Mouse (Mus musculus): ENCODE measurements around the gene Ptprn2. TPM values are rescaled to one million over a fixed set of nuclear protein-coding genes. Genes with fewer than 3 reads are reported as not detected.
A peak's percentile ranks its signal among the peaks of the same experiment; 100 is the strongest.

The Ptprn2 gene
- polyA plus RNA-seq, 1 experiment from 2014 or later = 16.3 TPM

DNA sequence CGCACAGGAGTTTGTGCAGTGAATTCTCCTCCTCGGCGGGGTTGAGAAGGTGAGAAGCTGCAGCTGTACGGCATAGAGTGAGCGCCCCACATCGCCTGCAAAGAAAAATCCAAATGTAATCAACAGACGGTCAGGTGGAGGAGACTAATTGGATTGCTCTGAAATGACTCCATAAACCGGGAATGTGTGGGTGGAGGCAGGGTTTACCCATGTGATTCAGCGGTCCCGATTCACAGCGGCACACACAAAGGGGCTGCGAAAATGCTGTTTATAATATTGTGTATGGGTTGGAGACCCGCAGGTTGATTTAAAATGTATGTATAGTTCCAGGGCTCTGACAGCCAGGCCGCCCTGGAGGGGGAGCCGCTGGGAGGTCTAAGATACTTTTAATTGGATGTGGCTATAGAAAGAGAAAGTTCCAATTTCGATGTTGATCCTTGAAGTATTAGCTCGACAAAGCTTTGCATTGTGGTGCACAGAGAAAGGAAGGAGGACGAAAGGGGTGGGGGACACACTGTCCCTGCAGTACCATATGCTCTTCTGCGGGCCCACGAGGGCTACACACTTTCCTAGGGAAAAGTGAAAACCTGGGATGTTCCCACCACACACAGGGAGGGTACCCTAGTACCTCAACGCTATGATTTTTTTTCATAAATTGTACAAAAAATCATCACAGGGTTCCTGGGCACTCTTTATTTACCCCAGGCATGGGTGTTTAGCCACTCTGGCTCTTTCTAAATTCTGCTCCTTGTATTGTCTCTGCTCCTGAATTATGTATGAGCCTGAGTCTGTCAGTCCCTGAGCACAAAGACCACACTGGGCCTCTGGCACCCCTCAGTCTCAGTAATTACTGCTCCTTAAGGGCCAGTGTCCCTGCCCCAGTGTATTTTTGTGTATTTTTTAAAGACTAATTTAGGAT, 568.6 kb downstream of the Ptprn2 start:
- Histone ChIP-seq H3K4me3 (replicated peaks) (0 out of 2 replicates have a peak overlapping the region, but pooled peaks have one; percentile 7), H3K9me3 (replicated peaks) (no peaks in the 10 kb centered on the region), H3K36me3 (no peaks in the 10 kb centered on the region), H3K4me1 (peaks cover 30% of the 10 kb centered on the region), H3K9ac (replicated peaks) (no peak overlapping the region; the same call in 1 of the 2 replicates), H3K27me3 (replicated peaks) (no peaks in the 10 kb centered on the region), H3K4me2 (peak overlapping the region; percentile 46), H3K27ac (replicated peaks) (peak overlapping the region; percentile 82)
- ATAC-seq (ENCODE audit: low FRiP score) = peak; percentile 65
- 7% methylated on average over 21 of the region's 21 CpGs for WGBS

DNA sequence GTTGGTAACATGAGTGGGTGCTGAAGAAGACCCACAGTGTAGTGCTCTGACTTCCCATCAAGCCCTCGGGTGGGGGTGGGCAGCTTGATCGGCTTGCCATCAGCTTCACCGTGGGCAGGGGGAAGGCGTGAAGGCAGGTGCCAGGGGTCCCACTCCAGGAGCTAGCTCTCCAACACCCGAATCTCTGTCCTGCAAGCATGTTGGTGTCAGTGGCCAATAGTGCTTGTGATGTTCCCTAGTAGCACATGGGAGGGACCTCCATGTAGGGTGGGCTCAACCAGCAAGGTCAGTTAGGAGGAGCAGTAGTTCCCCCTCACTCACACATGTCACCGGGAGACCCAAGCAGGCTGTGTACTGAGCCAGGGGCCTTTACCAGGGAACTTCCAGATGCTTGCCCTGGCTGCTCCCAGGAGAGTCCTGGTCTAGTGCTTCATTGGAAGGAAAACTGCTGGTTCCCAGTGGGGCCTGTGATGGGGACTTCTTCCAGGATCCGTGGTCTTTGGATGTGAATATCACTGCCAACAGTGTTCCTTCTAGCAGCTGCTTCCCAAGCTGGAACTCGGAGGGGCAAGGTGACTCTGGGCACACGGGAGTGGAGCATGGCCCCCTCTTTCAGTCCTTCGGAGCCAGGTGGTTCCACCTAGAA, 569.5 kb downstream of the Ptprn2 start:
- ATAC-seq (ENCODE audit: low FRiP score) = no peak
- no peak overlapping the region for H3K4me2 ChIP-seq
- WGBS = 65% methylated on average over 10 of the region's 10 CpGs
- H3K4me3 ChIP-seq (replicated peaks) = no peak overlapping the region
- no peaks in the 10 kb centered on the region for H3K9me3 ChIP-seq (replicated peaks)
- peaks cover 30% of the 10 kb centered on the region for H3K4me1 ChIP-seq
- no peaks in the 10 kb centered on the region for H3K36me3 ChIP-seq
- 0 out of 2 replicates have a peak overlapping the region, but pooled peaks have one; percentile 24 for H3K27ac ChIP-seq (replicated peaks)
- H3K9ac ChIP-seq (replicated peaks) = no peak overlapping the region
- H3K27me3 ChIP-seq (replicated peaks) = no peaks in the 10 kb centered on the region

DNA sequence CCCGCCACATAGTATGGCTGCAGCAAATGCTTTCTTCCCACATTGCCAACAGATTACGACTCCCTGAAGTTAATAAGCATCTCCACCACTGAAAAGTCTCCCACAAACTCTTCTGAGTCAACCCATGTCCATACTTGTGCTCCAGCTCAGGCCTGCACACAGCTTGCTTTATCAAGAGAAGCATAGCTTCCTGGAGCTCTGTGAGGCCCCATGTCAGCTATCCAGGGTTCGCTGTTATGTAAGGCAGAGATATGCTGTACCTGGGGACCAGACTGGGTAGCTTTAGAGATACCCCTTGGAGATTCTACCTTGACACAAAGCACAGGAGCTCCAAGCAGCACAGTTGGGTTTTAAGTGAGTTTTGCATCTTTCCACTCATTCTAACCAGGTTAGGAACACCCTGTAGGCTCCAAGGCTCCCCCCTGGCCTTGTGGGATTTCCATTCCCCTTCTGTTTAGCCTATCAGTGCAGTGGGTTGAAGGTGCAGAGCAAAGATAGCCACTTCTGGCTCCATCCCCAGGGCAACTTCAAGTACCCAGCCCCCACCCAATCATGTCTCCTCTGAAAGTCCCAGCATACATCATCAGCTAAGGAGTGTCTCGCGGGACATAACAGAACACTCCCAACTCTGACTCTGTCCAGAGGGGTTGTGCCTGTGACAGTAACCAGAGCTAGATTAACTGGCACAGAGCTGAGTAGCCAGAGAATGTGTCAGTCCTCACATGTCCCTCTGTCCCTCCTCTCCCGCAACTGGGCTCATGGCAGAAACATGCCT, 572.9 kb downstream of the Ptprn2 start:
- H3K4me3 ChIP-seq (replicated peaks) = no peak overlapping the region
- 95% methylated on average over 6 of the region's 6 CpGs for WGBS
- ATAC-seq (ENCODE audit: low FRiP score) = no peak
- H3K4me2 ChIP-seq = no peak overlapping the region
- peaks cover 22% of the 10 kb centered on the region for H3K4me1 ChIP-seq
- no peak overlapping the region for H3K9ac ChIP-seq (replicated peaks)
- H3K9me3 ChIP-seq (replicated peaks) = no peaks in the 10 kb centered on the region
- no peaks in the 10 kb centered on the region for H3K27me3 ChIP-seq (replicated peaks)
- no peak overlapping the region for H3K27ac ChIP-seq (replicated peaks)
- H3K36me3 ChIP-seq = no peaks in the 10 kb centered on the region

DNA sequence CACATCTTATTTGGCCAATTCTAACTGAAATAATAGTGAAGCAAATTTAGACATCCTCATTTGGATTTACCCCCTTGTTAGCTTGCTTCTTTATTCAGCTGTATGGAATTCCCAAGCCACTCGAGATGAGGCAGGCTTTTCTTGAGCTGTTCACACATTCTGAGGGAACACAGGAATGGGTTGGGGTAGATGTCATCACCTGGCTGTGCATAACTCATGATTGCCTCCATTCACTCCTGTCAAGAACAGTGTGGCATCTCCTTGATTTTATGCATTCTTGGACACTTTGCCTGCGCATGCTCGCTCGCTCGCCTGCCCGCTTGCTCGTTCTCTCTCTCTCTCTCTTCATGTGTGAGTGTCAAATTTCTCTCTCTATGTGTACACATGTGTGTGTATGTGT, 573.5 kb downstream of the Ptprn2 start:
- WGBS = 86% methylated on average over 7 of the region's 7 CpGs
- Histone ChIP-seq H3K4me2 (no peak overlapping the region), H3K9ac (replicated peaks) (no peak overlapping the region), H3K9me3 (replicated peaks) (no peaks in the 10 kb centered on the region), H3K4me1 (peaks cover 16% of the 10 kb centered on the region), H3K27me3 (replicated peaks) (no peaks in the 10 kb centered on the region), H3K4me3 (replicated peaks) (no peak overlapping the region), H3K36me3 (no peaks in the 10 kb centered on the region), H3K27ac (replicated peaks) (no peak overlapping the region)
- no peak for ATAC-seq (ENCODE audit: low FRiP score)

DNA sequence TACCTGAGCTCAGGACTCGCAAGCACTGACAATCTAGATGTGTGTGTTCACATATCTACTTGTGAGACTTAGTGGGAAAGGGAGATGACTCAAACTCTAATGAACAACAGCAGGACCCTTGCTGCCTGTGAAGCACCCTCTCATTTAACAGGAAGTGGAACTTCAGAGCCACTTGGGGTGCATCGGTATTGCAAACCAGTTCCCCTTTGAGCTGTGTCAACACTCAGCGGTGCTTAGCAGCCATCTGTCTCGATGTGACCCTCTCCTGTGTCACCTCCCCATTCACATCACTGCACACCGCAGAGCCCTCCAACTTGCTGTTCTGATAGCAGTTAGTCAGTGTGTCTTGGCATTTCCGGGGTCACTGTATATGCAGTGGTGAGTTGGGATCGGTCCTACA, 592.1 kb downstream of the Ptprn2 start:
- Histone ChIP-seq H3K4me2 (no peak overlapping the region), H3K9me3 (replicated peaks) (no peaks in the 10 kb centered on the region), H3K9ac (replicated peaks) (no peak overlapping the region), H3K4me1 (no peaks in the 10 kb centered on the region), H3K27ac (replicated peaks) (no peak overlapping the region), H3K4me3 (replicated peaks) (no peak overlapping the region), H3K36me3 (no peaks in the 10 kb centered on the region), H3K27me3 (replicated peaks) (0 out of 2 replicates have a peak, but pooled peaks cover 5% of the 10 kb centered on the region)
- 78% methylated on average over 7 of the region's 7 CpGs for WGBS
- ATAC-seq (ENCODE audit: low FRiP score) = no peak

DNA sequence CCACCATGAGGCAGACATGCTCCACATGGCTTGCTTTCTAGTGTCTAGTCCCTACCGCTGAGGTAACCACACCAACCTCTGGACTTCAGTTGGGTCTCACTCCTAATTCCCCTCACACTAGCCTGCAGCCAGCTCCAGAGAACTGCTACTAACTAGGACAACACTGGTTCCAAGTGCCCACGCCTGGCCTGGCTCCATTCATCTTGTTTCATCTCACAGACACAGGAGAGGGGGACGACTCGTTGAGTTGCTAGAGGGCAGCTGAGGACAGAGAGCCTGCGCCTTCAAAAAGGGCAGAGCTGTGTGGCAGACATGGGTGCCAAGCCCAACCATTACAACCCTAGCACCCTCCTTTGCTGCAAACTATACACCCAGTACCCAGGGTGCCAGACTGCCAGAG, 593.4 kb downstream of the Ptprn2 start:
- no peaks in the 10 kb centered on the region for H3K9me3 ChIP-seq (replicated peaks)
- no peak for ATAC-seq (ENCODE audit: low FRiP score)
- H3K9ac ChIP-seq (replicated peaks) = no peak overlapping the region
- no peak overlapping the region for H3K4me3 ChIP-seq (replicated peaks)
- 88% methylated on average over 5 of the region's 5 CpGs for WGBS
- 0 out of 2 replicates have a peak, but pooled peaks cover 5% of the 10 kb centered on the region for H3K27me3 ChIP-seq (replicated peaks)
- no peak overlapping the region for H3K4me2 ChIP-seq
- peaks cover 3% of the 10 kb centered on the region for H3K4me1 ChIP-seq
- H3K36me3 ChIP-seq = no peaks in the 10 kb centered on the region
- no peak overlapping the region for H3K27ac ChIP-seq (replicated peaks)

DNA sequence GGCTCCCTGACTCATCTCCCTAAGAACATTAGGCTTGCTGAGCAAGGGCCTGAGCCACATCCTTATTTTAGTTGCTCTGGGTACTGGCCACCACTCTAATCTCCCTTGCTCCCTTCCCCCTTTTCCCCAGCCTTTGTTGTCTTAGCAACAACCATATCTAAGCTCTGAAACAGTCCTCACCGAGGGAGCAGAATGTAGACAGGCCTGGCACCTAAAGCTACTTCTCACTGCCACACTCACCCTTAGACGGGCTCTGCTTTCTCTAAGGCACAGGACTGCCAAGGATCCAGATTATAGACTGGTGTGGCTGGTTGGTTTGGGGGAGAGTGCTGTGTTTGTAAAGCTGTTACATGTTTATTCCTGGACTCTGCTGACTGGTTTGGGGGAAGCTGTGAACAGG, 594.2 kb downstream of the Ptprn2 start:
- WGBS = 60% methylated on average over 2 of the region's 2 CpGs
- 0 out of 2 replicates have a peak, but pooled peaks cover 5% of the 10 kb centered on the region for H3K27me3 ChIP-seq (replicated peaks)
- ATAC-seq (ENCODE audit: low FRiP score) = no peak
- H3K27ac ChIP-seq (replicated peaks) = no peak overlapping the region
- H3K4me1 ChIP-seq = peaks cover 11% of the 10 kb centered on the region
- H3K4me2 ChIP-seq = no peak overlapping the region
- H3K9ac ChIP-seq (replicated peaks) = no peak overlapping the region
- H3K36me3 ChIP-seq = no peaks in the 10 kb centered on the region
- H3K4me3 ChIP-seq (replicated peaks) = no peak overlapping the region
- H3K9me3 ChIP-seq (replicated peaks) = no peaks in the 10 kb centered on the region

DNA sequence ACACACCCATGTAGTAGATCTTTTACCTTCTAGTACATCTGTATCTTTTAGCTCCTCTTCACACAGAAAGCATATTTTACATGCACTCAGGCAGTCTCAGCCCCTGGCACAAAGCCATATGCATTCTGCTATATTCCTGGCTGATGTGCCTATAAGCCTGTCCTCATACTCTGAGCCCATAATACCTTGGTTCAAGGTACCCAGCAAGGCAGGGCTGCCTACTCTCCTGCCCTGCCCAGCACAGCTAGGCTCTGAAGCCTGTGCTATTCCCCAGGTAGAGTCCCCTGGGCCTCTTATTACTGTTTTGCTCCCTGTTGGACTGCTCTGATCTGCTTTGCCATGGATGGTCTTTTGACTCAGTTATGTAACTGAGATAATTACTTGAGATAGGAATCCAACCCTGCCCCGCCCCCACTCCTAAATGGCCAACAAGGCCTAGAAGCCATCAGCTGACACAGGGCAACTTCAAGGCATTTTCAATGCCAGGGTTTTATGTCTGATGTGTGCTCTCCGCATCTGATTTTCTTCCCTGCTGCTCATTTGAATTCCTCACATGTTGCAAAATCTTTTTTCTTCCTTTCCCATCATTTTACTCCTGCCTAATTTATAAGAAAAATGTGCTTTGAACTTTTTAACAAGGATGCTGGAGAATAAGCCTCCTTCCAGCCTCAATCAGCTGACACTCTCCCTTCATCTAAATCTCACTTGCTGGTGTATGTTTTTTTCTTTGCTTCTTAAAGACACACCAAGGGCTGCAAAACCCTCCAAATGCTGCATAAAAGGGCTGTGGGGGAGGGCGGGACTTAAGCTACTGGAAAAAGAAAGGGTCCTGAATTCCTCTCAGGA, 598.6 kb downstream of the Ptprn2 start:
- Histone ChIP-seq H3K4me3 (replicated peaks) (no peak overlapping the region), H3K27me3 (replicated peaks) (no peaks in the 10 kb centered on the region)
- peak; percentile 54; the same call in 1 of the 2 replicates for ATAC-seq (ENCODE audit: low FRiP score)

DNA sequence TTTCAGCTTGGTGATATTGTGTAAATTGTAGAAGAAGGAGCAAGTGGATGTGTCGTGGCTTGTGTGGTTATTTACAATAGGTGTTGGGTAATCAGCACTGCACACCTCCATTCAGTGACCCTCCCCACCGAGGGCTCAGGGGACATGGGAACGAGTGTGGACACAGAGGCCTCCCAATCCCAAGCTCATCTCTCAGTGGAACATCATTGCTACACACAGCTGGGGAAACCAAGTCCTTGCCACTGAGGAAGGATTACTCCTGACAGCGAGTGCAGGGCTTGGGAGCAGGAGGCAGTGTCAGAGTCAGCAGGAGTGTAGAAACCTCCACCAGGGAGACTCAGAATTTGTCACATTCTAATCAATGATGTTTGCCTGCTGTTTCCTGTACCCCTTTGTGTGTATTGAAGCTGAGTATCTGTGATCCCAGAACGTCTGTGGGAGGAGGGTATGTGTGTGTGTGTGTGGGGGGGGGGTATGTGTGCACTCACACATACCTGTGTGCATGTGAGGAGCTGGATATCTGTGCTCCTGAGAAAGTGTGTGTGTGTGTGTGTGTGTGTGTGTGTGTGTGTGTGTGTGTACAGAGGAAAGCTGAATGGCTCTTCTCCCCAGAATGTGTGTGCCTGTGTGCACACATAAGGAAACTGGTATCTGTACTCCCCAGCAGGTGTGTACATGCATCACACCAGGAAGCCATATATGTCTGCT, 599.3 kb downstream of the Ptprn2 start:
- no peak overlapping the region for H3K4me3 ChIP-seq (replicated peaks)
- no peaks in the 10 kb centered on the region for H3K36me3 ChIP-seq
- no peak for ATAC-seq (ENCODE audit: low FRiP score)
- H3K4me2 ChIP-seq = no peak overlapping the region
- no peaks in the 10 kb centered on the region for H3K27me3 ChIP-seq (replicated peaks)
- WGBS = 49% methylated on average over 5 of the region's 5 CpGs
- H3K9me3 ChIP-seq (replicated peaks) = no peaks in the 10 kb centered on the region
- H3K27ac ChIP-seq (replicated peaks) = no peak overlapping the region
- H3K9ac ChIP-seq (replicated peaks) = no peak overlapping the region
- peaks cover 17% of the 10 kb centered on the region for H3K4me1 ChIP-seq

More for the DNA sequence above, 598.6 kb downstream of the Ptprn2 start:
- Histone ChIP-seq H3K9ac (replicated peaks) (no peak overlapping the region), H3K27ac (replicated peaks) (peak overlapping the region; percentile 58; the same call in 1 of the 2 replicates), H3K4me1 (peaks cover 17% of the 10 kb centered on the region), H3K9me3 (replicated peaks) (no peaks in the 10 kb centered on the region), H3K4me2 (no peak overlapping the region), H3K36me3 (no peaks in the 10 kb centered on the region)
- 73% methylated on average over 3 of the region's 3 CpGs for WGBS

DNA sequence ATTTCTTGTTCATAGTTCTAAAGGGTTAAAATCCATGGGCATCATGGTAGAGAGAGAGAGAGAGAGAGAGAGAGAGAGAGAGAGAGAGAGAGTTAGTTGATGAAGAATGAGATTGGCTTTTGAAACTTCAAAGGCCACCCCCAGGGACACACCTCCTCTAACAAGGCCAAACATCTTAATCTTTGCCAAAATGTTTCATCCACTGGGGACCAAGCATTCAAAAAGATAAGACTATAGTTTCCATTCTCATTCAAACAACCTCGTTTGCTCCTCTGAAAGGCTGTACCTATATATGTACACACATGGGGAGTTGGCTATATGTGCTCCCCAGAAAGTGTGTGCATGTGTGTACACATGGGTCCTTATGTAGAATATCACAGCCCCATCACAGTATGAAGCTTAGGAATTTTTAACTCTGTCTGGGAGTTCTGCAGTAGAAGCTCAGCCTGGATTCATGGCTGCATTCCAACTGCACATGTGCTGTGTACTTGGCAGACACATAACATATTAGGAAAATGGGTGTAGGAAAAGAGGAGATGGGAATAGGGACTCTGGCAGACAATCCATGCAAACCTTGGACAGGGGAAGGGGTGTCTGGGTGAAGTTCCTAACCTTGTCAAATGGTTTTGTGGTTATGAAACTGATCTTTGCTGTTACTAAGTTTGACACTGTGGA, 600.3 kb downstream of the Ptprn2 start:
- WGBS = 75% methylated on average over 1 of the region's 1 CpGs
- H3K36me3 ChIP-seq = no peaks in the 10 kb centered on the region
- peaks cover 17% of the 10 kb centered on the region for H3K4me1 ChIP-seq
- H3K4me3 ChIP-seq (replicated peaks) = no peak overlapping the region
- H3K27me3 ChIP-seq (replicated peaks) = no peaks in the 10 kb centered on the region
- no peak overlapping the region for H3K27ac ChIP-seq (replicated peaks)
- no peak for ATAC-seq (ENCODE audit: low FRiP score)
- H3K4me2 ChIP-seq = no peak overlapping the region
- no peaks in the 10 kb centered on the region for H3K9me3 ChIP-seq (replicated peaks)
- H3K9ac ChIP-seq (replicated peaks) = no peak overlapping the region

Data from neural tube, embryonic 15.5 days (tissue).